Mouse (Mus musculus): ENCODE results near the gene Tmem63c. TPM values are rescaled to one million over a fixed set of nuclear protein-coding genes. Genes with fewer than 3 reads are reported as not detected.

Tmem63c gene
- polyA plus RNA-seq, 1 experiment, result 0.32 TPM

DNA sequence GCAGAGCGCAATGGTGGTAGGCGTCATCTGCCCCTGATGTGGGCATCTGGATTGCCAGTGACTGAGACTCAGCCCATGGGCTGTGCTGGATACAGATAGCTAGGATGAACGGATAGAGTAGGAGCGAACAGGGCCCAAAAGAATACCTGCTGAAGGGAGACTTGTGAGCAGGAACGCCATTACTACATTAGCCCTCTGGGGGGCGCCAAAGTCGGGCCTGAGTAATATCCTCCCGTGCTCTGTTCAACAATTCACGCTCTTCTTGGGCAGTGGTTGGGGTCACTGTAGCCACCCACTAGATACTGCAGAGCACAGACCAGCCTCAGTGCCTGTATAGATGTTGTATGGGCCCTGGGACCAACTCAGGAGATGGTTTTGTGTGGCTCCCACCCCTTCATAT is 40.0 kb upstream of the Tmem63c start:
- Histone ChIP-seq H3K27ac (ENCODE audit: insufficient read depth, low read depth, low read length) (no peak overlapping the region), H3K4me3 (ENCODE audit: low read depth, low read length) (no peak overlapping the region), H3K27me3 (ENCODE audit: control insufficient read depth, insufficient read depth, low read length) (peaks cover 14% of the 10 kb centered on the region), H3K4me1 (ENCODE audit: control insufficient read depth, insufficient read depth, insufficient read length, low read length) (no peaks in the 10 kb centered on the region), H3K36me3 (ENCODE audit: control insufficient read depth, insufficient read depth, low read length) (no peaks in the 10 kb centered on the region)
- no peak for TF ChIP-seq POLR2A (IDR thresholded peaks at IDR 0.05; ENCODE audit: low read depth, low read length)
- TF ChIP-seq CTCF (IDR thresholded peaks at IDR 0.05; ENCODE audit: extremely low read depth, insufficient read length, insufficient replicate concordance, low read depth, low read length), result peak; percentile 34; the same call in 1 of the 2 replicates
- WGBS, result 30% methylated on average over 9 of the region's 9 CpGs

DNA sequence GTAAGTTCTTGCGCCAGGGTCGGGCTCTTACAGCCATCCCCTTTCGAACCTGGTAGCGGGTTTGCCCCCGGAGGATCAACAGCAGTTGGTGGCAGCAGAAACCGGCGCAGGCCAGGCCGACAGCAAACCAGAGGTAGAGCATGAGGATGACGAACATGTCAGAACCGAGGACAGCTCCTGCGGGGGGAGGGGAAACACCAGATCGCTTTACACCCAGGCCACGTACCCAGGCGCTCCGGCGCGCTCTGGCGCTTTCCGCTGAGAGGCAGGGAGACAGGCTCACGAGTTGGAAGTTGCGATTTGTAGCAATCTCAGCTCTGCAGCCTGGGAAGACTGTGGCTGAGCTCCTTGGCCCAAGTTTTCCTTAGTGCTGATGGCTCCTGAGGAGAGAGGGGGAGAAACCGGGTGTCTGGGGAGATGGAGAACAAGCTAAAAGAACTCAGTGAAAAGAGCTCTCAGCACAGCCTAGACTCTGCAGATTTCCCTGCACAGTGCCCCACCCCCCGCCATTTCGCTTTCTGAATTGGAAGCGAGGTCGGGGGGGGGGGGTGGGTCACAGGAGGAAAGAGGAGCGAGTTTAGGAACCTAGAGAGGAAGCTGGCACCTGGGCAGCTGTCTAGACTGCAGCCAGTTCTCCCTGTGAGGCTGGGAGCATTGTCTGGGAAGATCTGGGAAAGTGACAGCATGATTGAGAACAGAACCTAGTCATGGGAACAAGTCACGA is 37.5 kb upstream of the Tmem63c start:
- H3K4me1 ChIP-seq (ENCODE audit: control insufficient read depth, insufficient read depth, insufficient read length, low read length), result no peaks in the 10 kb centered on the region
- H3K4me3 ChIP-seq (ENCODE audit: low read depth, low read length), result no peak overlapping the region
- 5% methylated on average over 28 of the region's 28 CpGs for WGBS
- no peaks in the 10 kb centered on the region for H3K36me3 ChIP-seq (ENCODE audit: control insufficient read depth, insufficient read depth, low read length)
- peaks cover 11% of the 10 kb centered on the region for H3K27me3 ChIP-seq (ENCODE audit: control insufficient read depth, insufficient read depth, low read length)
- TF ChIP-seq CTCF (IDR thresholded peaks at IDR 0.05; ENCODE audit: extremely low read depth, insufficient read length, insufficient replicate concordance, low read depth, low read length) (no peak), POLR2A (IDR thresholded peaks at IDR 0.05; ENCODE audit: low read depth, low read length) (no peak)
- no peak overlapping the region for H3K27ac ChIP-seq (ENCODE audit: insufficient read depth, low read depth, low read length)

DNA sequence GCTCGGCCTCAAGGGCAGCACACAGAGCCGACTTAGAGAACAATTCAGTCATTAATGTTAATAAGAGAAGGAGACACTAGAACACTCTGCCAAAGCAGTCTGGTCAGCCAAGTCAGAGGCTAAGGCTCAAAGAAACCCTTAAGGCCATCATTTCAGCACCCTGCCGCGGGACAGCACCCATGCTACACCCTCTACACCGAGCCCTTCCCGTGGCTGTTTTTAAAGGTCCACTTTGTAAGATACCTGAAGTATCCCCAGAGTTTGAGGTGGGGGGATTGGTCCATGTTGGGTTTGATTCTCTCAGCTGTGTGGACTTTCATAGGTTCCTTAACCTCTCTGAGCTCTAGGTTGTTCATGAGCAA is 37.0 kb upstream of the Tmem63c start:
- H3K27ac ChIP-seq (ENCODE audit: insufficient read depth, low read depth, low read length), result no peak overlapping the region
- no peak overlapping the region for H3K4me3 ChIP-seq (ENCODE audit: low read depth, low read length)
- no peaks in the 10 kb centered on the region for H3K4me1 ChIP-seq (ENCODE audit: control insufficient read depth, insufficient read depth, insufficient read length, low read length)
- TF ChIP-seq CTCF (IDR thresholded peaks at IDR 0.05; ENCODE audit: extremely low read depth, insufficient read length, insufficient replicate concordance, low read depth, low read length), result no peak
- TF ChIP-seq POLR2A (IDR thresholded peaks at IDR 0.05; ENCODE audit: low read depth, low read length), result no peak
- 13% methylated on average over 6 of the region's 6 CpGs for WGBS
- no peaks in the 10 kb centered on the region for H3K36me3 ChIP-seq (ENCODE audit: control insufficient read depth, insufficient read depth, low read length)
- H3K27me3 ChIP-seq (ENCODE audit: control insufficient read depth, insufficient read depth, low read length), result peaks cover 17% of the 10 kb centered on the region

DNA sequence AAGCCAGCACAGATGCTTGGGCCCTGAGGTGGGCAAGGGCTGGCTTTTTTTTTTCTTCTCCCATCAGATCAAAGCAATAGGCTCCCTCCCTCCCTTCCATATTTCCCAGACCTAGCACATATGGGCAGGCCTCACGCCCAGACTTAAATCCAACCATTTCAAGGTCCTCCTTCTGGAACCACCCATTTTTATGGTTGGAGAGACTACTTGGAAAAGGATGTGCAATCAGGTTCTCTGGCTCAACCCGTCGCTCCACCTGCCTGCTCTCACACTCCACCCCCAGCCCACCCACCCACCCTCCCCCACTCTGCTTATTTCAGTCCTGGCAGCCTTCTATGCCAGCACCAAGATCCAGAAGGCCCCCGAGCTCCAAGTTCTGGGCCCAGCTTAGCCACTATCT is 34.6 kb upstream of the Tmem63c start:
- H3K27ac ChIP-seq (ENCODE audit: insufficient read depth, low read depth, low read length), result no peak overlapping the region
- no peaks in the 10 kb centered on the region for H3K4me1 ChIP-seq (ENCODE audit: control insufficient read depth, insufficient read depth, insufficient read length, low read length)
- H3K36me3 ChIP-seq (ENCODE audit: control insufficient read depth, insufficient read depth, low read length), result no peaks in the 10 kb centered on the region
- TF ChIP-seq POLR2A (IDR thresholded peaks at IDR 0.05; ENCODE audit: low read depth, low read length), result no peak
- H3K27me3 ChIP-seq (ENCODE audit: control insufficient read depth, insufficient read depth, low read length), result peaks cover 39% of the 10 kb centered on the region
- WGBS, result 39% methylated on average over 4 of the region's 4 CpGs
- H3K4me3 ChIP-seq (ENCODE audit: low read depth, low read length), result no peak overlapping the region

DNA sequence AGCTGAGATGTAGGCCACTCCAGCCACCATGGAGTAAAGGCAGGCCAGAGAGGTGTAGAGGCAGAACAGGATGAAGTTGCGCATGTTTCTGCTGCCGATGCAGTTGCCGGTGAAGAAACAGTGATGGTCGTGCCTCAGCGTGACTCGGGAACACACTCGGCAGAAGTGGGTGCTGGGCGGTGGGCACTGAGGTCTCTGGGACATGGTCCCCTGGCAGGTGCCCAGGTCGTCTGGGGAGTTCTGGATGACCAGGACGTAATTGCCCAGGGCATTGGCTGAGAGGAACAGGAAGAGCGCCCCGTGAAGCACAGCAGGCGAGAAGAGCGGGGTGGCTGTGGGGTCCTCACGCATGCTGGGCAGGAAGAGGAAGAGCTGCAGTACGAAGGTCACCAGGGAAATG is 32.9 kb upstream of the Tmem63c start:
- no peaks in the 10 kb centered on the region for H3K36me3 ChIP-seq (ENCODE audit: control insufficient read depth, insufficient read depth, low read length)
- WGBS, result 42% methylated on average over 16 of the region's 16 CpGs
- H3K27me3 ChIP-seq (ENCODE audit: control insufficient read depth, insufficient read depth, low read length), result peaks cover 39% of the 10 kb centered on the region
- TF ChIP-seq CTCF (IDR thresholded peaks at IDR 0.05; ENCODE audit: extremely low read depth, insufficient read length, insufficient replicate concordance, low read depth, low read length) (no peak), POLR2A (IDR thresholded peaks at IDR 0.05; ENCODE audit: low read depth, low read length) (no peak)
- H3K4me3 ChIP-seq (ENCODE audit: low read depth, low read length), result no peak overlapping the region
- H3K4me1 ChIP-seq (ENCODE audit: control insufficient read depth, insufficient read depth, insufficient read length, low read length), result no peaks in the 10 kb centered on the region
- no peak overlapping the region for H3K27ac ChIP-seq (ENCODE audit: insufficient read depth, low read depth, low read length)

DNA sequence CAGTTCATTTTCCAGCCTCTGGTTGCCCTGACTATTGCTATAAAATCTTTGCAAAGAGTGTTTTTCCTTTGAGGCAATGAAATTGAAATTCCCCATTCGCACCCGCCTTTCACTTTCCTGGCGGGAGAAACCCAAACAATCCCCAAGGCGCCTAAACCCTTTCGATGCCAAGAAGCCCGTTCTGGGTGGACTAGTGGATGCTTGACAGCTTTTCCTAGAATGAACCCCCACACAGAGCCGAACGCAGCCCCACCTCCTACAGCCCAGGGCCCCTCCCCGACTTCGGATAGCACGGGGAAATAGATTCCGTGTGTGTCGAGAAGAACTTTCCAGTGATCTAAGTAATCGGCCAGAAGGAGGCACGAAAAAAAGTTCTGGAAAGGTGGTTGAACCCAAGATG is 31.8 kb upstream of the Tmem63c start:
- no peaks in the 10 kb centered on the region for H3K4me1 ChIP-seq (ENCODE audit: control insufficient read depth, insufficient read depth, insufficient read length, low read length)
- H3K36me3 ChIP-seq (ENCODE audit: control insufficient read depth, insufficient read depth, low read length), result no peaks in the 10 kb centered on the region
- peaks cover 33% of the 10 kb centered on the region for H3K27me3 ChIP-seq (ENCODE audit: control insufficient read depth, insufficient read depth, low read length)
- WGBS, result 8% methylated on average over 15 of the region's 15 CpGs
- TF ChIP-seq CTCF (IDR thresholded peaks at IDR 0.05; ENCODE audit: extremely low read depth, insufficient read length, insufficient replicate concordance, low read depth, low read length) (no peak), POLR2A (IDR thresholded peaks at IDR 0.05; ENCODE audit: low read depth, low read length) (no peak)
- no peak overlapping the region for H3K4me3 ChIP-seq (ENCODE audit: low read depth, low read length)
- no peak overlapping the region for H3K27ac ChIP-seq (ENCODE audit: insufficient read depth, low read depth, low read length)

DNA sequence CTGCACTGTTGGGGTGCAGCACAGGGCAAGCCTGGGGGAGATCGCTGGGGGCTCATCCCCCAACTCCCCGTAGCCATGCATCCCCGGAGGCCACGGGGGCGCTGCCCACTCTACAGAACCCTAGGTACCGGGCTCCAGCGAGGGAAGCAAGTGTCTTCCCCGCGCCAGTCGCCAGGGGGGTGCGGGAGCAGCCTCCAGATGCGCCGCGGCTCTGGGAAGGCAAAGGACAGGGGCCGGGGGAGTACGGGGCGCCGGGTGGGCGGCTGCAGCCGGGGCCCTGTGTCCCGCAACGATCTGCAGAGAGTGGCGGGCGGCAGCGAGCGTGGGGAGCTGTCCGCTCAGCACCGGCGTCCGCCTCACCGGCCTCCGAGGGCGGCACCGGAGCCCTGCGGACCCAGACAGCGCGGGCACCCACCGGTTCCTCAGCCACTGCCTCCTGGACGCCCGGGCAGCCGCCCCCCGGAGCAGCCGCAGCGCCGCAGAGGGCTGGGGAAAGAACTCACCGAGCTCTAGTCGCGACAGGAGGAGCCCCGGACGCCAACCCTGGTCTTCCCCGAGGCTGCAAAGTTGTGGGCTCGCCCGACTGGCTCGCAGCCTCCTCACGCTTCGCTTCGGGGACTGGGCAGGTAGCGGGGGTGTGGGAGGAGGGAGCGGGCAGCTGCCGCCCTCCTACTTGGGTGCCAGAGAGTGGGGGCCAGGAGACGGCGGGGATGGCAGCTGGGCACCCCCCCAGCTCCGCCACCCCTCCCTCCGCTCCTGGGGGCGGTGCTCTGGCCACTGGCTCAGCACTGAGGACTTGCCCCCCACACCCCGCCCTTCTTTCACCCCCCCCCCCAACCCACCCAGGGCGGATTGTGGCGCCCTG is 31.0 kb upstream of the Tmem63c start, which contains the start of gene Zdhhc22:
TSS of gene Zdhhc22 (minus strand) at position 541 of the 865 bp plus-strand sequence.
- no peak within 1 kb of the TSS for H3K4me3 ChIP-seq (ENCODE audit: low read depth, low read length)

More for the DNA sequence above, 31.0 kb upstream of the Tmem63c start, which contains the start of gene Zdhhc22:
- peaks cover 31% of the 10 kb centered on the region for H3K27me3 ChIP-seq (ENCODE audit: control insufficient read depth, insufficient read depth, low read length)
- 3% methylated on average over 66 of the region's 68 CpGs for WGBS
- TF ChIP-seq CTCF (IDR thresholded peaks at IDR 0.05; ENCODE audit: extremely low read depth, insufficient read length, insufficient replicate concordance, low read depth, low read length) (no peak), POLR2A (IDR thresholded peaks at IDR 0.05; ENCODE audit: low read depth, low read length) (no peak)
- H3K36me3 ChIP-seq (ENCODE audit: control insufficient read depth, insufficient read depth, low read length), result no peaks in the 10 kb centered on the region
- H3K27ac ChIP-seq (ENCODE audit: insufficient read depth, low read depth, low read length), result no peak within 1 kb of the TSS
- no peaks in the 10 kb centered on the region for H3K4me1 ChIP-seq (ENCODE audit: control insufficient read depth, insufficient read depth, insufficient read length, low read length)
